Mouse (Mus musculus) heart, embryonic 10.5 days (tissue): Measurements from ENCODE around the gene Speer4f2. TPM values are rescaled to one million over a fixed set of nuclear protein-coding genes. Genes with fewer than 3 reads are reported as not detected.

Source experiments
- DNase-seq: peaks from one replicate; pipeline ENCODE4 v3.0.0-alpha.2; 2017; ENCODE audit warnings: low spot score
- H3K27ac ChIP-seq: fragments of 300-500 bp; sonication (generic); 2 replicates; pipeline ENCODE4 v1.5.1; 2016; ENCODE audit warnings: mild to moderate bottlenecking
- H3K27me3 ChIP-seq: fragments of 300-500 bp; sonication (generic); 2 replicates; pipeline ENCODE4 v1.6.1; 2016; ENCODE audit warnings: mild to moderate bottlenecking; ENCODE audit not compliant: poor library complexity, insufficient read depth, severe bottlenecking
- H3K36me3 ChIP-seq: fragments of 300-500 bp; sonication (generic); 2 replicates; pipeline ENCODE4 v1.6.1; 2016; ENCODE audit warnings: mild to moderate bottlenecking, moderate library complexity
- H3K4me1 ChIP-seq: fragments of 300-500 bp; sonication (generic); 2 replicates; pipeline ENCODE4 v1.6.1; 2016; ENCODE audit warnings: mild to moderate bottlenecking
- H3K4me3 ChIP-seq: fragments of 300-500 bp; sonication (generic); 2 replicates; pipeline ENCODE4 v1.5.1; 2016; ENCODE audit warnings: mild to moderate bottlenecking, moderate library complexity
- H3K9me3 ChIP-seq: fragments of 300-500 bp; sonication (generic); 2 replicates; pipeline ENCODE4 v1.6.1; 2016; ENCODE audit warnings: mild to moderate bottlenecking, moderate library complexity
- WGBS: fragments of 180-500 bp; shearing (Covaris S2); methylation state at CpG from one replicate; pipeline ENCODE4 v1.1.7; 2016; 5-methylcytosine and 5-hydroxymethylcytosine counted together
- polyA plus RNA-seq: library from polyadenylated mRNA; unstranded; fragments of >200 nt; fragmentation: Nextera tagmentation; extraction: Ambion mirVana; gene quantifications from 2 replicates; pipeline ENCODE4 v1.2.1, GENCODE M21; 2016

The Speer4f2 gene
- polyA plus RNA-seq, 1 experiment from 2014 or later, result not detected

GRCm38 (mm10) chr5:17417201-17417600 lies 44.2 kb downstream of the Speer4f2 start:
- H3K4me3 ChIP-seq, result no peak overlapping the region
- no peaks in the 10 kb centered on the region for H3K36me3 ChIP-seq
- DNase-seq, result no peak
- 75% methylated on average over 2 of the region's 2 CpGs for WGBS
- no peaks in the 10 kb centered on the region for H3K4me1 ChIP-seq
- no peaks in the 10 kb centered on the region for H3K9me3 ChIP-seq
- H3K27ac ChIP-seq, result no peak overlapping the region
- H3K27me3 ChIP-seq, result no peaks in the 10 kb centered on the region

GRCm38 (mm10) chr5:17419215-17419820 lies 46.3 kb downstream of the Speer4f2 start:
- H3K27ac ChIP-seq, result no peak overlapping the region
- H3K4me1 ChIP-seq, result no peaks in the 10 kb centered on the region
- H3K4me3 ChIP-seq, result no peak overlapping the region
- no peak for DNase-seq
- no peaks in the 10 kb centered on the region for H3K36me3 ChIP-seq
- 78% methylated on average over 1 of the region's 1 CpGs for WGBS
- H3K9me3 ChIP-seq, result no peaks in the 10 kb centered on the region
- H3K27me3 ChIP-seq, result no peaks in the 10 kb centered on the region

- H3K4me3 ChIP-seq, result no peak overlapping the region
- H3K9me3 ChIP-seq, result no peaks in the 10 kb centered on the region
- H3K27me3 ChIP-seq, result no peaks in the 10 kb centered on the region
- no peaks in the 10 kb centered on the region for H3K4me1 ChIP-seq
- no peak for DNase-seq
- H3K27ac ChIP-seq, result no peak overlapping the region
- no peaks in the 10 kb centered on the region for H3K36me3 ChIP-seq
These were observed 46.9 kb downstream of the Speer4f2 start for GRCm38 (mm10) chr5:17419921-17420320.

GRCm38 (mm10) chr5:17422225-17422624 lies 49.2 kb downstream of the Speer4f2 start:
- Histone ChIP-seq H3K36me3 (no peaks in the 10 kb centered on the region), H3K4me3 (no peak overlapping the region)
- WGBS, result 89% methylated on average over 1 of the region's 1 CpGs

GRCm38 (mm10) chr5:17426930-17427329 lies 54.0 kb downstream of the Speer4f2 start:
- H3K27ac ChIP-seq, result no peak overlapping the region
- 88% methylated on average over 1 of the region's 1 CpGs for WGBS
- no peaks in the 10 kb centered on the region for H3K9me3 ChIP-seq
- H3K36me3 ChIP-seq, result no peaks in the 10 kb centered on the region
- H3K4me1 ChIP-seq, result no peaks in the 10 kb centered on the region
- no peak overlapping the region for H3K4me3 ChIP-seq
- H3K27me3 ChIP-seq, result no peaks in the 10 kb centered on the region
- DNase-seq, result no peak

More at GRCm38 (mm10) chr5:17422225-17422624, 49.2 kb downstream of the Speer4f2 start:
- Histone ChIP-seq H3K4me1 (no peaks in the 10 kb centered on the region), H3K27me3 (no peaks in the 10 kb centered on the region), H3K27ac (no peak overlapping the region), H3K9me3 (no peaks in the 10 kb centered on the region)
- no peak for DNase-seq

Other genes with a start within 250 kb of the Speer4f2 start
- not detected in 2 replicates for gene Speer4f1, start 102.9 kb downstream of the Speer4f2 start, polyA plus RNA-seq
- gene Sema3c, start 201.1 kb downstream of the Speer4f2 start, polyA plus RNA-seq, result 25.5 and 28.3 TPM in 2 replicates